Mouse (Mus musculus): ENCODE measurements around the gene Btg1. TPM values are rescaled to one million over a fixed set of nuclear protein-coding genes. Genes with fewer than 3 reads are reported as not detected.

Btg1 gene
- polyA plus RNA-seq, 1 experiment from 2014 or later: 59.3 TPM

- no peaks in the 10 kb centered on the region for H3K9me3 ChIP-seq
- no peaks in the 10 kb centered on the region for H3K27me3 ChIP-seq
- peaks cover 8% of the 10 kb centered on the region; the same call in 1 of the 2 replicates for H3K4me1 ChIP-seq
- no peak overlapping the region for H3K4me2 ChIP-seq
- H3K9ac ChIP-seq: no peak overlapping the region
- no peaks in the 10 kb centered on the region for H3K36me3 ChIP-seq
- H3K27ac ChIP-seq: no peak overlapping the region
- 86% methylated on average over 5 of the region's 5 CpGs for WGBS
- no peak overlapping the region for H3K4me3 ChIP-seq
- no peak for ATAC-seq (ENCODE audit: borderline replicate concordance, extremely low read depth, low FRiP score, low TSS enrichment)
These were observed 27.0 kb upstream of the Btg1 start for GRCm38 (mm10) chr10:96589781-96590180.

- H3K27ac ChIP-seq: no peak overlapping the region
These were observed 24.7 kb upstream of the Btg1 start for GRCm38 (mm10) chr10:96592089-96592488.

GRCm38 (mm10) chr10:96595435-96596132 is 21.2 kb upstream of the Btg1 start:
- 81% methylated on average over 10 of the region's 10 CpGs for WGBS
- H3K9ac ChIP-seq: no peak overlapping the region
- H3K4me3 ChIP-seq: no peak overlapping the region
- H3K4me1 ChIP-seq: no peaks in the 10 kb centered on the region
- no peaks in the 10 kb centered on the region for H3K9me3 ChIP-seq
- H3K36me3 ChIP-seq: no peaks in the 10 kb centered on the region
- no peak for ATAC-seq (ENCODE audit: borderline replicate concordance, extremely low read depth, low FRiP score, low TSS enrichment)
- no peaks in the 10 kb centered on the region for H3K27me3 ChIP-seq
- no peak overlapping the region for H3K27ac ChIP-seq
- H3K4me2 ChIP-seq: no peak overlapping the region

More at GRCm38 (mm10) chr10:96592089-96592488, 24.7 kb upstream of the Btg1 start:
- 25% methylated on average over 1 of the region's 2 CpGs for WGBS
- Histone ChIP-seq H3K4me3 (no peak overlapping the region), H3K9ac (no peak overlapping the region), H3K4me1 (peaks cover 1% of the 10 kb centered on the region; the same call in 1 of the 2 replicates), H3K27me3 (no peaks in the 10 kb centered on the region), H3K4me2 (no peak overlapping the region), H3K9me3 (no peaks in the 10 kb centered on the region), H3K36me3 (no peaks in the 10 kb centered on the region)
- ATAC-seq (ENCODE audit: borderline replicate concordance, extremely low read depth, low FRiP score, low TSS enrichment): no peak

- WGBS: 87% methylated on average over 7 of the region's 7 CpGs
- H3K4me1 ChIP-seq: no peaks in the 10 kb centered on the region
- no peak overlapping the region for H3K4me3 ChIP-seq
- H3K27ac ChIP-seq: no peak overlapping the region
- H3K4me2 ChIP-seq: no peak overlapping the region
- no peaks in the 10 kb centered on the region for H3K9me3 ChIP-seq
- H3K9ac ChIP-seq: no peak overlapping the region
- no peaks in the 10 kb centered on the region for H3K27me3 ChIP-seq
- no peaks in the 10 kb centered on the region for H3K36me3 ChIP-seq
- no peak for ATAC-seq (ENCODE audit: borderline replicate concordance, extremely low read depth, low FRiP score, low TSS enrichment)
These were observed 20.4 kb upstream of the Btg1 start for GRCm38 (mm10) chr10:96596411-96596810.

GRCm38 (mm10) chr10:96599641-96600040 is 17.2 kb upstream of the Btg1 start:
- 85% methylated on average over 5 of the region's 5 CpGs for WGBS

GRCm38 (mm10) chr10:96601670-96602069 is 15.1 kb upstream of the Btg1 start:
- Histone ChIP-seq H3K4me3 (no peak overlapping the region), H3K27ac (no peak overlapping the region), H3K9ac (no peak overlapping the region), H3K36me3 (no peaks in the 10 kb centered on the region), H3K9me3 (no peaks in the 10 kb centered on the region), H3K4me2 (no peak overlapping the region), H3K27me3 (no peaks in the 10 kb centered on the region), H3K4me1 (no peaks in the 10 kb centered on the region)
- 89% methylated on average over 4 of the region's 4 CpGs for WGBS
- no peak for ATAC-seq (ENCODE audit: borderline replicate concordance, extremely low read depth, low FRiP score, low TSS enrichment)

More at GRCm38 (mm10) chr10:96599641-96600040, 17.2 kb upstream of the Btg1 start:
- no peaks in the 10 kb centered on the region for H3K36me3 ChIP-seq
- no peak overlapping the region for H3K27ac ChIP-seq
- ATAC-seq (ENCODE audit: borderline replicate concordance, extremely low read depth, low FRiP score, low TSS enrichment): no peak
- H3K4me3 ChIP-seq: no peak overlapping the region
- H3K9me3 ChIP-seq: no peaks in the 10 kb centered on the region
- no peaks in the 10 kb centered on the region for H3K4me1 ChIP-seq
- no peak overlapping the region for H3K4me2 ChIP-seq
- H3K9ac ChIP-seq: no peak overlapping the region
- H3K27me3 ChIP-seq: no peaks in the 10 kb centered on the region

GRCm38 (mm10) chr10:96602339-96602738 is 14.5 kb upstream of the Btg1 start:
- ATAC-seq (ENCODE audit: borderline replicate concordance, extremely low read depth, low FRiP score, low TSS enrichment): no peak
- no peaks in the 10 kb centered on the region for H3K27me3 ChIP-seq
- H3K4me1 ChIP-seq: no peaks in the 10 kb centered on the region
- no peaks in the 10 kb centered on the region for H3K9me3 ChIP-seq
- no peak overlapping the region for H3K4me3 ChIP-seq
- no peak overlapping the region for H3K9ac ChIP-seq
- no peak overlapping the region for H3K27ac ChIP-seq
- 62% methylated on average over 3 of the region's 3 CpGs for WGBS
- no peak overlapping the region for H3K4me2 ChIP-seq
- no peaks in the 10 kb centered on the region for H3K36me3 ChIP-seq

- Histone ChIP-seq H3K9me3 (no peaks in the 10 kb centered on the region), H3K4me1 (no peaks in the 10 kb centered on the region), H3K9ac (no peak overlapping the region), H3K4me2 (no peak overlapping the region), H3K27me3 (no peaks in the 10 kb centered on the region), H3K27ac (no peak overlapping the region), H3K36me3 (no peaks in the 10 kb centered on the region), H3K4me3 (no peak overlapping the region)
- WGBS: 91% methylated on average over 1 of the region's 1 CpGs
- no peak for ATAC-seq (ENCODE audit: borderline replicate concordance, extremely low read depth, low FRiP score, low TSS enrichment)
These were observed 11.6 kb upstream of the Btg1 start for GRCm38 (mm10) chr10:96605168-96605567.

- Histone ChIP-seq H3K4me2 (no peak overlapping the region), H3K27me3 (no peaks in the 10 kb centered on the region), H3K4me1 (no peaks in the 10 kb centered on the region), H3K9ac (no peak overlapping the region), H3K27ac (no peak overlapping the region), H3K9me3 (no peaks in the 10 kb centered on the region), H3K4me3 (no peak overlapping the region), H3K36me3 (no peaks in the 10 kb centered on the region)
- WGBS: 79% methylated on average over 2 of the region's 2 CpGs
- ATAC-seq (ENCODE audit: borderline replicate concordance, extremely low read depth, low FRiP score, low TSS enrichment): no peak
These were observed 10.9 kb upstream of the Btg1 start for GRCm38 (mm10) chr10:96605856-96606255.

GRCm38 (mm10) chr10:96607617-96608185 is 9.1 kb upstream of the Btg1 start:
- H3K36me3 ChIP-seq: no peaks in the 10 kb centered on the region
- no peak for ATAC-seq (ENCODE audit: borderline replicate concordance, extremely low read depth, low FRiP score, low TSS enrichment)
- no peak overlapping the region for H3K4me3 ChIP-seq
- 84% methylated on average over 4 of the region's 4 CpGs for WGBS
- H3K9me3 ChIP-seq: no peaks in the 10 kb centered on the region
- H3K27ac ChIP-seq: no peak overlapping the region
- H3K4me1 ChIP-seq: no peaks in the 10 kb centered on the region
- no peaks in the 10 kb centered on the region for H3K27me3 ChIP-seq
- H3K4me2 ChIP-seq: no peak overlapping the region
- H3K9ac ChIP-seq: no peak overlapping the region

GRCm38 (mm10) chr10:96609356-96610345 is 7.2 kb upstream of the Btg1 start:
- no peaks in the 10 kb centered on the region for H3K36me3 ChIP-seq
- no peaks in the 10 kb centered on the region for H3K27me3 ChIP-seq
- 81% methylated on average over 8 of the region's 8 CpGs for WGBS
- no peaks in the 10 kb centered on the region for H3K4me1 ChIP-seq
- no peak overlapping the region for H3K27ac ChIP-seq
- no peak overlapping the region for H3K4me3 ChIP-seq
- no peak overlapping the region for H3K4me2 ChIP-seq
- H3K9ac ChIP-seq: no peak overlapping the region
- ATAC-seq (ENCODE audit: borderline replicate concordance, extremely low read depth, low FRiP score, low TSS enrichment): no peak
- no peaks in the 10 kb centered on the region for H3K9me3 ChIP-seq
